Mouse (Mus musculus) embryonic facial prominence, embryonic 11.5 days (tissue): ENCODE measurements around the gene Slc44a5. TPM values are rescaled to one million over a fixed set of nuclear protein-coding genes. Genes with fewer than 3 reads are reported as not detected.
"Not testable (repeated sequence)": the region's sequence is repeated elsewhere in the genome, so short reads cannot be mapped to it uniquely, and the experiment has no call there.

Source experiments
- ATAC-seq: fragments of 200-750 bp; cut with Nextera tagmentation; replicated peaks from 2 replicates; pipeline ENCODE4 v1.8.0; 2017; ENCODE audit warnings: low read depth; ENCODE audit not compliant: insufficient number of reproducible peaks, low FRiP score, low TSS enrichment
- DNase-seq: peaks from one replicate; pipeline ENCODE4 v3.0.0-alpha.2; 2015; ENCODE audit warnings: low spot score
- H3K27ac ChIP-seq: fragments of 300-500 bp; sonication (generic); replicated peaks from 2 replicates; pipeline ENCODE4 v1.5.1; 2014; ENCODE audit warnings: mild to moderate bottlenecking, low read depth, low read length, control low read depth
- H3K27me3 ChIP-seq: fragments of 300-500 bp; sonication (generic); 2 replicates; pipeline ENCODE4 v1.6.1; 2014; ENCODE audit warnings: mild to moderate bottlenecking, low read length, moderate library complexity, mixed read lengths; ENCODE audit not compliant: control insufficient read depth, insufficient read depth
- H3K36me3 ChIP-seq: fragments of 300-500 bp; sonication (generic); replicated peaks from 2 replicates; pipeline ENCODE4 v1.6.1; 2014; ENCODE audit warnings: low read depth, mild to moderate bottlenecking, low read length, moderate library complexity, mixed read lengths; ENCODE audit not compliant: control insufficient read depth, insufficient read depth
- H3K4me1 ChIP-seq: fragments of 300-500 bp; sonication (generic); 2 replicates; pipeline ENCODE4 v1.6.1; 2014; ENCODE audit warnings: low read length, mixed read lengths; ENCODE audit not compliant: control insufficient read depth, insufficient read depth
- H3K4me2 ChIP-seq: fragments of 300-500 bp; sonication (generic); 2 replicates; pipeline ENCODE4 v1.6.1; 2014; ENCODE audit warnings: low read depth, mild to moderate bottlenecking, control low read depth, low read length, moderate library complexity
- H3K4me3 ChIP-seq: fragments of 300-500 bp; sonication (generic); 2 replicates; pipeline ENCODE4 v1.5.1; 2014; ENCODE audit warnings: low read depth, low read length, control low read depth
- H3K9ac ChIP-seq: fragments of 300-500 bp; sonication (generic); replicated peaks from 2 replicates; pipeline ENCODE4 v1.6.1; 2014; ENCODE audit warnings: mild to moderate bottlenecking, control low read depth, low read length
- H3K9me3 ChIP-seq: fragments of 300-500 bp; sonication (generic); replicated peaks from 2 replicates; pipeline ENCODE4 v1.6.1; 2016; ENCODE audit warnings: mild to moderate bottlenecking, low read length, inconsistent platforms, mixed read lengths; ENCODE audit not compliant: control insufficient read depth
- whole genome bisulfite sequencing: fragments of 180-500 bp; shearing (Covaris S2); extraction: QIAGEN DNeasy Blood & Tissue Kit; methylation state at CpG from one replicate; pipeline ENCODE4 v1.1.7; 2014; 5-methylcytosine and 5-hydroxymethylcytosine counted together
- polyA plus RNA-seq: library from polyadenylated mRNA; unstranded; fragments of >200 nt; fragmentation: Nextera tagmentation; extraction: Ambion mirVana; gene quantifications from 2 replicates; pipeline ENCODE4 v1.2.1, GENCODE M21; 2014

The Slc44a5 gene
- polyA plus RNA-seq, 1 experiment from 2014 or later = 1.3 TPM

- H3K36me3 ChIP-seq, H3K9ac ChIP-seq, H3K27me3 ChIP-seq, H3K4me3 ChIP-seq, H3K4me1 ChIP-seq, H3K4me2 ChIP-seq, ATAC-seq, H3K27ac ChIP-seq, H3K9me3 ChIP-seq, DNase-seq: not testable (repeated sequence)
- WGBS = 72% methylated on average over 3 of the region's 3 CpGs
Observed at GRCm38 (mm10) chr3:154153541-154153940, 180.3 kb downstream of the Slc44a5 start.

GRCm38 (mm10) chr3:154165882-154166281 lies 192.6 kb downstream of the Slc44a5 start:
- Histone ChIP-seq H3K4me1 (no peaks in the 10 kb centered on the region), H3K27ac (no peak overlapping the region), H3K4me2 (no peak overlapping the region), H3K9ac (no peak overlapping the region), H3K36me3 (no peaks in the 10 kb centered on the region), H3K9me3 (no peaks in the 10 kb centered on the region), H3K4me3 (no peak overlapping the region), H3K27me3 (no peaks in the 10 kb centered on the region)
- DNase-seq = no peak
- ATAC-seq = no peak
- WGBS = 88% methylated on average over 4 of the region's 4 CpGs

- ATAC-seq = no peak
- no peaks in the 10 kb centered on the region for H3K4me1 ChIP-seq
- no peak overlapping the region for H3K4me3 ChIP-seq
- no peak for DNase-seq
- no peak overlapping the region for H3K4me2 ChIP-seq
- no peak overlapping the region for H3K9ac ChIP-seq
- H3K27me3 ChIP-seq = no peaks in the 10 kb centered on the region
- 67% methylated on average over 10 of the region's 10 CpGs for WGBS
- H3K9me3 ChIP-seq = no peaks in the 10 kb centered on the region
- no peak overlapping the region for H3K27ac ChIP-seq
- no peaks in the 10 kb centered on the region for H3K36me3 ChIP-seq
Observed at GRCm38 (mm10) chr3:154171881-154172592, 198.8 kb downstream of the Slc44a5 start.

GRCm38 (mm10) chr3:154172593-154172965 lies 199.3 kb downstream of the Slc44a5 start:
- Histone ChIP-seq H3K9me3 (no peaks in the 10 kb centered on the region), H3K36me3 (no peaks in the 10 kb centered on the region), H3K4me2 (no peak overlapping the region), H3K4me3 (no peak overlapping the region), H3K9ac (no peak overlapping the region), H3K27me3 (no peaks in the 10 kb centered on the region), H3K27ac (no peak overlapping the region), H3K4me1 (no peaks in the 10 kb centered on the region)
- no peak for DNase-seq
- 86% methylated on average over 5 of the region's 5 CpGs for WGBS
- no peak for ATAC-seq

GRCm38 (mm10) chr3:154173556-154173955 lies 200.3 kb downstream of the Slc44a5 start:
- ATAC-seq = no peak
- H3K4me3 ChIP-seq = no peak overlapping the region

GRCm38 (mm10) chr3:154174031-154174430 lies 200.8 kb downstream of the Slc44a5 start:
- 56% methylated on average over 9 of the region's 9 CpGs for WGBS

More at GRCm38 (mm10) chr3:154173556-154173955, 200.3 kb downstream of the Slc44a5 start:
- Histone ChIP-seq H3K27ac (no peak overlapping the region), H3K9me3 (no peaks in the 10 kb centered on the region), H3K4me1 (no peaks in the 10 kb centered on the region), H3K9ac (no peak overlapping the region), H3K4me2 (no peak overlapping the region), H3K27me3 (no peaks in the 10 kb centered on the region), H3K36me3 (no peaks in the 10 kb centered on the region)
- 27% methylated on average over 1 of the region's 1 CpGs for WGBS
- DNase-seq = no peak

GRCm38 (mm10) chr3:154174766-154175165 lies 201.5 kb downstream of the Slc44a5 start:
- H3K36me3 ChIP-seq = no peaks in the 10 kb centered on the region
- H3K4me1 ChIP-seq = no peaks in the 10 kb centered on the region
- WGBS = 93% methylated on average over 7 of the region's 7 CpGs
- DNase-seq = no peak
- no peak for ATAC-seq
- no peak overlapping the region for H3K4me2 ChIP-seq
- no peaks in the 10 kb centered on the region for H3K27me3 ChIP-seq
- H3K9me3 ChIP-seq = no peaks in the 10 kb centered on the region
- H3K4me3 ChIP-seq = no peak overlapping the region
- no peak overlapping the region for H3K9ac ChIP-seq
- no peak overlapping the region for H3K27ac ChIP-seq

More at GRCm38 (mm10) chr3:154174031-154174430, 200.8 kb downstream of the Slc44a5 start:
- DNase-seq (no peak), ATAC-seq (no peak)
- Histone ChIP-seq H3K9me3 (no peaks in the 10 kb centered on the region), H3K36me3 (no peaks in the 10 kb centered on the region), H3K4me2 (no peak overlapping the region), H3K4me3 (no peak overlapping the region), H3K4me1 (no peaks in the 10 kb centered on the region), H3K9ac (no peak overlapping the region), H3K27ac (no peak overlapping the region), H3K27me3 (no peaks in the 10 kb centered on the region)

GRCm38 (mm10) chr3:154177665-154178305 lies 204.5 kb downstream of the Slc44a5 start:
- H3K9ac ChIP-seq = no peak overlapping the region
- 84% methylated on average over 8 of the region's 8 CpGs for WGBS

More at GRCm38 (mm10) chr3:154177665-154178305, 204.5 kb downstream of the Slc44a5 start:
- no peak overlapping the region for H3K4me3 ChIP-seq
- no peaks in the 10 kb centered on the region for H3K9me3 ChIP-seq
- H3K27ac ChIP-seq = no peak overlapping the region
- no peaks in the 10 kb centered on the region for H3K4me1 ChIP-seq
- H3K4me2 ChIP-seq = no peak overlapping the region
- no peak for DNase-seq
- no peaks in the 10 kb centered on the region for H3K27me3 ChIP-seq
- no peak for ATAC-seq
- H3K36me3 ChIP-seq = no peaks in the 10 kb centered on the region
